Comparison of ENCODE assay signal across 11 mouse cellular contexts in genomic region chr3:108939573-108939972, GRCm38 (mm10). TPM values are rescaled to one million over a fixed set of nuclear protein-coding genes. Genes with fewer than 3 reads are reported as not detected.
DNase-seq lines count a peak whose midpoint lies in the region; ATAC-seq and TF ChIP-seq lines count a peak whose summit lies in the region.
"Had no signal": no experiment of that assay in that cellular context is flagged by ENCODE, and none has a peak within 500 bp of the region (broad histone marks: within the 10 kb centered on the region; RNA-seq: fewer than 3 reads in every experiment).

TSS of gene Henmt1 (plus strand) at chr3:108939873.

- H3K4me1 ChIP-seq in forebrain, embryonic 11.5 days (replicated peaks; ENCODE audit: control insufficient read depth, insufficient read depth, low read length): no peaks in the 10 kb centered on the region
- no peaks in the 10 kb centered on the region for H3K4me1 ChIP-seq in intestine, embryonic 16.5 days (ENCODE audit: control insufficient read depth, insufficient read depth, low read length)
- H3K4me1 ChIP-seq in neural tube, embryonic 13.5 days (replicated peaks): no peaks in the 10 kb centered on the region

- no peaks in the 10 kb centered on the region for H3K9me3 ChIP-seq in forebrain, embryonic 11.5 days (ENCODE audit: control insufficient read depth, low read length)
- H3K9me3 ChIP-seq in intestine, embryonic 16.5 days (ENCODE audit: control insufficient read depth, low read length): no peaks in the 10 kb centered on the region
- no peaks in the 10 kb centered on the region for H3K9me3 ChIP-seq in neural tube, embryonic 13.5 days

- H3K36me3 ChIP-seq in forebrain, embryonic 11.5 days (ENCODE audit: control insufficient read depth, insufficient read depth, low read length): no peaks in the 10 kb centered on the region
- H3K36me3 ChIP-seq in intestine, embryonic 16.5 days (ENCODE audit: control insufficient read depth, insufficient read depth, low read length): no peaks in the 10 kb centered on the region
- H3K36me3 ChIP-seq in neural tube, embryonic 13.5 days: no peaks in the 10 kb centered on the region

- ATAC-seq in forebrain, embryonic 11.5 days (replicated peaks; ENCODE audit: low FRiP score): no peak
- no peak for ATAC-seq in intestine, embryonic 16.5 days
- no peak for ATAC-seq in neural tube, embryonic 13.5 days (ENCODE audit: low read depth)
- ATAC-seq: Patski had no signal

- no peaks in the 10 kb centered on the region for H3K27me3 ChIP-seq in forebrain, embryonic 11.5 days (ENCODE audit: control insufficient read depth, insufficient read depth, low read length)
- H3K27me3 ChIP-seq in intestine, embryonic 16.5 days (replicated peaks; ENCODE audit: control insufficient read depth, insufficient read depth, low read length): no peaks in the 10 kb centered on the region
- H3K27me3 ChIP-seq in neural tube, embryonic 13.5 days: no peaks in the 10 kb centered on the region
- H3K27me3 ChIP-seq: Patski had no signal

- WGBS in forebrain, embryonic 11.5 days: 84% methylated on average over 5 of the region's 5 CpGs
- 84% methylated on average over 5 of the region's 5 CpGs for WGBS in intestine, embryonic 16.5 days
- 84% methylated on average over 5 of the region's 5 CpGs for WGBS in neural tube, embryonic 13.5 days

- H3K9ac ChIP-seq in forebrain, embryonic 11.5 days (ENCODE audit: low read length): peak within 1 kb of the TSS; percentile 12; the same call in 1 of the 2 replicates
- peak within 1 kb of the TSS; percentile 57 for H3K9ac ChIP-seq in intestine, embryonic 16.5 days (ENCODE audit: low read depth, low read length)
- H3K9ac ChIP-seq in neural tube, embryonic 13.5 days: peak within 1 kb of the TSS; percentile 50

- H3K4me2 ChIP-seq in forebrain, embryonic 11.5 days (ENCODE audit: low read depth, low read length, severe bottlenecking): peak within 1 kb of the TSS; percentile 45
- peak within 1 kb of the TSS; percentile 65 for H3K4me2 ChIP-seq in intestine, embryonic 16.5 days (ENCODE audit: low read depth, low read length)
- peak within 1 kb of the TSS; percentile 55 for H3K4me2 ChIP-seq in neural tube, embryonic 13.5 days

- DNase-seq in left cerebral cortex, adult 2 months (ENCODE audit: extremely low spot score in 1 of 2, low spot score in 2 of 2): no peak
- DNase-seq in left cerebral cortex, postnatal 4 days: no peak
- DNase-seq in forebrain, embryonic 11.5 days (ENCODE audit: low spot score): no peak
- DNase-seq in thymus, postnatal 0 days (ENCODE audit: low spot score): no peak
- DNase-seq in retina, embryonic 14.5 days (ENCODE audit: low spot score): no peak
- no peak for DNase-seq in adrenal gland, postnatal 36 days
- DNase-seq: cerebellum, adult 11-12 months had no signal

- no peak for TF ChIP-seq CTCF in left cerebral cortex, adult 2 months (IDR thresholded peaks at IDR 0.05)

- intact Hi-C loops in left cerebral cortex, adult 2 months (cut with DNase I): no loop called here
- intact Hi-C loops in left cerebral cortex, postnatal 4 days (cut with DNase I): no loop called here

- H3K27ac ChIP-seq in left cerebral cortex, adult 2 months: no peak within 1 kb of the TSS
- H3K27ac ChIP-seq in forebrain, embryonic 11.5 days (ENCODE audit: low read depth, low read length): no peak within 1 kb of the TSS
- H3K27ac ChIP-seq in intestine, embryonic 16.5 days (ENCODE audit: low read length): no peak within 1 kb of the TSS
- no peak within 1 kb of the TSS for H3K27ac ChIP-seq in neural tube, embryonic 13.5 days (replicated peaks)

- peak within 1 kb of the TSS; percentile 13; the same call in 1 of the 2 replicates for H3K4me3 ChIP-seq in left cerebral cortex, adult 2 months
- 0 out of 2 replicates have a peak within 1 kb of the TSS, but pooled peaks have one; percentile 12 for H3K4me3 ChIP-seq in forebrain, embryonic 11.5 days (ENCODE audit: low read depth, low read length)
- peak within 1 kb of the TSS; percentile 44 for H3K4me3 ChIP-seq in intestine, embryonic 16.5 days (ENCODE audit: low read length)
- H3K4me3 ChIP-seq in neural tube, embryonic 13.5 days: peak within 1 kb of the TSS; percentile 38

RNA-seq across cellular contexts. Expression of gene Henmt1, which starts in this region (rescaled TPM):
- 1 to 10 TPM; 2.1 to 2.3 TPM for total RNA-seq in left cerebral cortex, adult 2 months (2021)
- total RNA-seq in left cerebral cortex, postnatal 4 days (2021): 1 to 10 TPM; 4.4 to 5.8 TPM
- polyA plus RNA-seq in forebrain, embryonic 11.5 days (2014; fragmentation: Nextera tagmentation; extraction: Ambion mirVana): 0.65 and 1.1 TPM in 2 replicates
- 0.12 and 0.28 TPM in 2 replicates for polyA plus RNA-seq in intestine, embryonic 16.5 days (2015; fragmentation: Nextera tagmentation; extraction: Ambion mirVana)
- polyA plus RNA-seq in neural tube, embryonic 13.5 days (2015; fragmentation: Nextera tagmentation; extraction: Ambion mirVana): 1.7 and 2.7 TPM in 2 replicates
- polyA plus RNA-seq in thymus, postnatal 0 days (2015; fragmentation: Nextera tagmentation; extraction: Ambion mirVana): 2.2 and 2.3 TPM in 2 replicates
- not detected for total RNA-seq in adrenal gland, postnatal 36 days (2021)
- total RNA-seq: granulocyte monocyte progenitor cell, adult 5-6 weeks had no signal
